Mouse (Mus musculus) myocyte (in vitro differentiated cells): ENCODE results near the gene Arxes1.

Experiments
- CEBPB ChIP-seq: IDR thresholded peaks from 2 replicates; pipeline ENCODE4 v1.6.1; 2011; ENCODE audit warnings: mild to moderate bottlenecking, moderate library complexity; ENCODE audit not compliant: poor library complexity, insufficient read depth, severe bottlenecking
- E2F4 ChIP-seq: IDR thresholded peaks from one replicate; pipeline ENCODE4 v1.6.1; 2011; ENCODE audit warnings: mild to moderate bottlenecking, control low read depth, moderate library complexity; ENCODE audit not compliant: insufficient read depth
- MAX ChIP-seq: IDR thresholded peaks from one replicate; pipeline ENCODE4 v1.6.1; 2011; ENCODE audit warnings: low read depth, mild to moderate bottlenecking, control low read depth
- MYOG ChIP-seq, 3 experiments: IDR thresholded peaks; one replicate each; pipeline ENCODE4 v1.6.1; 2011; ENCODE audit warnings: control low read depth in 2 of 3, low read depth in 2 of 3, mild to moderate bottlenecking in 2 of 3; ENCODE audit not compliant: insufficient read length in 2 of 3, control insufficient read depth in 1 of 3, insufficient read depth in 1 of 3
- POLR2A ChIP-seq: IDR thresholded peaks from one replicate; pipeline ENCODE4 v1.6.1; 2011; ENCODE audit warnings: low read depth, mild to moderate bottlenecking, control low read depth, moderate library complexity; ENCODE audit not compliant: insufficient read length
- POLR2AphosphoS2 ChIP-seq: IDR thresholded peaks from one replicate; pipeline ENCODE4 v1.6.1; 2011; ENCODE audit warnings: low read depth, control low read depth; ENCODE audit not compliant: insufficient read length
- REST ChIP-seq: IDR thresholded peaks from one replicate; pipeline ENCODE4 v1.6.1; 2011; ENCODE audit warnings: mild to moderate bottlenecking, control low read depth, moderate library complexity; ENCODE audit not compliant: insufficient read depth, insufficient read length
- USF1 ChIP-seq: IDR thresholded peaks from one replicate; pipeline ENCODE4 v1.6.1; 2011; ENCODE audit warnings: low read depth, mild to moderate bottlenecking, control low read depth, moderate library complexity

DNA sequence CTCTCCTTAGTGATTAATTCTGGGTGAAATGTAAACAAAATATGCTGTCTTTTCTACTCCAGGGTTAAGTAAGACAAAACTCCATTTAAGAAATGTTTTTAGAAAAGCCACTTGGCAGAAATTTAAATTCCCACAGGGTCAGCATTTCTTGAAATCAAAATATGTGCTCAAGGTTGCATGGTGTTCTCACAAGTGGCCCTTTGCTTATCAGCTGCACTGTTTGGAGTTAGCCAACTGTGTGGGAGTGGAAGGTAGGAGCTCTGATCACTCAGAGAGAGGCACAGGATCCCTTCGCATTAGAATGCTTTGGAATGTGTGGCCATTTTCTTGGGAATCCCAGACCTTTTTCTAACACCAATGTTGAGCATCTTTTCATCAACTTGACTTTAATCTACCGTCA lies 42.5 kb upstream of the Arxes1 start:
- TF ChIP-seq POLR2A (no peak), REST (no peak), USF1 (no peak), CEBPB (no peak), MAX (no peak), MYOG (IDR thresholded peaks at IDR 0.05; ENCODE audit: control insufficient read depth in 1 of 3, insufficient read depth in 1 of 3, insufficient read length in 2 of 3, low read depth in 2 of 3) (no peak), POLR2AphosphoS2 (no peak), E2F4 (no peak)
